Mouse (Mus musculus) v-Abl transformed pro-B cells (cell line): ENCODE measurements around the gene Map6.

ENCODE experiments used
- in situ Hi-C, 2 experiments: fragments of 400-800 bp; cut with MboI; formaldehyde crosslinking; loops; one replicate each; pipeline ENCODE4 v1.15.1; 2025; ENCODE audit not compliant: unreplicated experiment in 2 of 2

Gene Map6

GRCm38 (mm10) chr7:99267251-99267896 is at the start of gene Map6:
Gene Map6, plus strand, starts transcription at chr7:99267447.
- in situ Hi-C loops, result loop anchor here in 1 of 2 experiments (10.0 kb wide), 1 partner anchor 47 kb away; no protein-coding TSS in a partner anchor

DNA sequence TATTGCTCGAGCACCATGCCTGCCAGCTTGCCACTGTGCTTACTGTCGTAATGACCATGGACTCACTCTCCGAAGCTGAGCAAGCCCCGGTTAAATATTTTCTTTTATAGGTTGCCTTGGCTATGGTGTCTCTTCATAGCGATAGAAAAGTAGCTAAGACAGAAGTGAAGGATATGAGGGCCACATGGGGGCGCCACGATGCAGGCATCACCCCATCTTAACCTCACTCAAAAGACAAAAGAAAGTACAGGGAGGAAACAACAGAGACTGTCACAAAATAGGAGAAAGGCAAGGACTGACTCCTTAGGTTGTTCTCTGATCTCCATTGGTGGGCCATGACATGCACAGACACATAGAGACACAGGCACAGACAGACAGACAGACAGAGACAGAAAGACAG is 43.0 kb upstream of the Map6 start:
- in situ Hi-C loops, result loop anchor here in 1 of 2 experiments (10.0 kb wide), 1 partner anchor 231 kb away; no protein-coding TSS in a partner anchor

- in situ Hi-C loops, result loop anchor here in 1 of 2 experiments (10.0 kb wide), 1 partner anchor 230 kb away; no protein-coding TSS in a partner anchor
Observed at GRCm38 (mm10) chr7:99224648-99225190, 42.5 kb upstream of the Map6 start.

- in situ Hi-C loops, result loop anchor here in 1 of 2 experiments (10.0 kb wide), 1 partner anchor 229 kb away; no protein-coding TSS in a partner anchor
Observed at GRCm38 (mm10) chr7:99225421-99225820, 41.8 kb upstream of the Map6 start.

- in situ Hi-C loops, result loop anchor here in 1 of 2 experiments (10.0 kb wide), 1 partner anchor 228 kb away; no protein-coding TSS in a partner anchor
Observed at GRCm38 (mm10) chr7:99226662-99227061, 40.6 kb upstream of the Map6 start.

GRCm38 (mm10) chr7:99227267-99227666 is 40.0 kb upstream of the Map6 start:
- in situ Hi-C loops, result loop anchor here in 1 of 2 experiments (10.0 kb wide), 1 partner anchor 228 kb away; no protein-coding TSS in a partner anchor

GRCm38 (mm10) chr7:99228825-99229224 is 38.4 kb upstream of the Map6 start:
- in situ Hi-C loops, result loop anchor here in 1 of 2 experiments (10.0 kb wide), 1 partner anchor 226 kb away; no protein-coding TSS in a partner anchor

DNA sequence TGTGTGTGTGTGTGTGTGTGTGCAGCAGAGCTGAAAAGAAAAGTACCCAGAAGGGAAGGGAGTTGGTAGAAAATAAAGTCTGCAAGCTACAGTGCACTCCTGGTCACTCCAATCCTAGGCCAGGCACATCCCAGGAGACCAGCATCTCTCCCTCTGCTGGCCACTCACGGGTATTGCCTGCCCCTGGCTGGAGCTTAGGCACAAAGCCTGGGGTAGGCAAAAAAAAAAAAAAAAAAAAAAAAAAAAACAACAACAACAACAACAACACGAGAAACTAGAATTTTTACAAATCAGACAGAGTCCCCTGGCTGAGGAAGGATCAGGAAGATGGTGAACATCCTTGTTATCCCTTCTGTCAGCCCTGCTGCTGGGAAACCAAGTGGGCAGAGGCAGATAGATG is 37.8 kb upstream of the Map6 start:
- in situ Hi-C loops, result loop anchor here in 1 of 2 experiments (10.0 kb wide), 1 partner anchor 225 kb away; no protein-coding TSS in a partner anchor

- in situ Hi-C loops, result no loop called here
Observed at GRCm38 (mm10) chr7:99230061-99230747, 37.0 kb upstream of the Map6 start.

DNA sequence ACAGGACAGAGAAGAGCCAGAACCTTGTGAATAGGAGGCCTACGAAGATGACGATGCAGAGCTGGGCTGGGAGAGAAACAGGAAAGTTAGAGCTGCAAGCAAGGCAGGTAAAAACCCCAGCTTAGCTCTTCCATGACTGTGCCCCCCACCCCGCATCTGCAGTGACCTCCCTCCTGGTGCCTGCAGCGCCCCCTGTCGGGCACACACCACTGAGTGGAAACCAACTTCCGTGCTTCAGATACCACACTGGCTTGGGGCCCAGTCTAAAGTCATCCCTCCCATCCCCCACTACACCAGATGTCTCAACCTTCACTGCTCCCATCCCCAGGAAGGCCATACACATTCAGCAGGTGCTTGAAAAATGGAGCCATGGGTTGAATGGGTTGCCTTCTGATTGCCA is 34.7 kb upstream of the Map6 start:
- in situ Hi-C loops, result no loop called here

DNA sequence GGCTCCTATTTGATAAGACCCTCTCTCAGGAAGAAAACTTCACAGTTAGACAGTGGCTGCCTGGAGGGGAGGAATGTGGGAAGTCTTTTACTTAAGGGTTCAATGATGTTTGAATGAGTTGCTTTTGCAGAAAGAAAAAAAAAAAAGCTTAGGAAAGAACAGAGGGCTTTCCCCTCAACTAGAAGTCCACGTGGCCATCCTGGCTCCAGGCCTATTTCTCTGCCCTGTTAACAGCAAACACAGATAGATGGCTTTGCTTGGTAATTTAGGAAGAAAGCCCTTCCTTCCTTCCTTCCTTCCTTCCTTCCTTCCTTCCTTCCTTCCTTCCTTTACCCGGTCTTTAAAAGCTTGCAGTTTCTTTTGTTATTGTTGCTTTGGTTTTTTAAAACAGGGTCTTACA is 32.3 kb upstream of the Map6 start:
- in situ Hi-C loops, result no loop called here

DNA sequence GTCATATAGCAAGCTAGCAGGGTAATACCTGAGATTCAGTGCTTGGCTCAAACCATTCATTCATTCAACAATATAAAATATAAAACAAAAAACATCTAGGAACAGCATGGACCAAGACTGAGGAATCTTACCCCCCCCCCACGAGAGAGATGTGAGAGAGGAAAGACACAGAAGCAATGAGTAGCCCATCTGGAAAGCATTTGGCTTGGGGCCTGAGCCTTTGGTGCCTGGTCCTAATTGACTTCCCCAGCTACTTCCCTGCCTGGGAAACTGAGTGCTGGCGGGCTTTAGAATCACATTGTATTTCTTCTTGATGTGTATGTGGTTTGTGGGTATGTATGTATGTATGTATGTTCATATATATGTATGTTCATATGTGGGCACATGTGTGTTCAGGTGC is 31.6 kb upstream of the Map6 start:
- in situ Hi-C loops, result no loop called here

GRCm38 (mm10) chr7:99236888-99237660 is 30.2 kb upstream of the Map6 start:
- in situ Hi-C loops, result no loop called here

DNA sequence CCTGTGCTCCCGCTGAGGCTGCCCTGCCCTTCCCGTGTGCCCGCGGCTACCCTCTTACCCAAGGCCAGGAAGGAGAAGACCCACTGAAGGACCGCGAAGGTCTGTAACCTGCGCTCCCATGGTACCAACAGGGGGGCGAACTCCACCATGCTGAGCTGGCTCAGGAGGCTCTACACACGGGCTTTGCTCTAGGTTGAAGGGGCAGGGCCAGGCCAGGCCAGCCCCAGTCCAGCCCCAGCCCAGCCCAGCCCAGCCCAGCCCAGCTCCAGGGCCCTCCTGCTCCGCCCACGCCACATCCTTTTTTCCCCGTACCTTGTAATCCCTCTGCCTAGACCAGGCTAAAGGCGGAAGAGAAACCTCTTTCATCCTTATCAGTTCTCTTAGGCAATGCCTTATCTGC is 28.8 kb upstream of the Map6 start, which contains the start of gene Mogat2:
Gene Mogat2, minus strand, starts transcription at position 203 of the 400 bp plus-strand sequence.
- in situ Hi-C loops, result no loop called here

DNA sequence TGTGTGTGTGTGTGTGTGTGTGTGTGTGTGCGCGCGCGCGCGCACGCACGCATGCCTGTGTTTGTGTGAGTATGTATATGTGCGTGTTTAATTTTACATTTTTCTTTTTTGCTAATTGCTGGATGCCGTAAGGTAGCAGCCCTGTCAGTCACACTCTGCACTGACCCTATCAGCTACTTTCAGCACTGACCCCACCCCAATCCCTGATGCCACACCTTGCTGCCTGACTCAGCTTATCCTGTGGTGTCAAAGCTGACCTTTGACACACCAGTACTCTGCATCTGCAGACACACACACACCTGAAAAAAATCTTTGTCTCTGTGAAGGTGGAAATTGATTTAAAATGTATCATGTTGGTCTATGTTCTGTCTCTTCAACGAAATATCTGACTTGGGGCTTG is 25.1 kb upstream of the Map6 start:
- in situ Hi-C loops, result loop anchor here in 1 of 2 experiments (10.0 kb wide), 2 partner anchors 123 to 213 kb away; no protein-coding TSS in a partner anchor

DNA sequence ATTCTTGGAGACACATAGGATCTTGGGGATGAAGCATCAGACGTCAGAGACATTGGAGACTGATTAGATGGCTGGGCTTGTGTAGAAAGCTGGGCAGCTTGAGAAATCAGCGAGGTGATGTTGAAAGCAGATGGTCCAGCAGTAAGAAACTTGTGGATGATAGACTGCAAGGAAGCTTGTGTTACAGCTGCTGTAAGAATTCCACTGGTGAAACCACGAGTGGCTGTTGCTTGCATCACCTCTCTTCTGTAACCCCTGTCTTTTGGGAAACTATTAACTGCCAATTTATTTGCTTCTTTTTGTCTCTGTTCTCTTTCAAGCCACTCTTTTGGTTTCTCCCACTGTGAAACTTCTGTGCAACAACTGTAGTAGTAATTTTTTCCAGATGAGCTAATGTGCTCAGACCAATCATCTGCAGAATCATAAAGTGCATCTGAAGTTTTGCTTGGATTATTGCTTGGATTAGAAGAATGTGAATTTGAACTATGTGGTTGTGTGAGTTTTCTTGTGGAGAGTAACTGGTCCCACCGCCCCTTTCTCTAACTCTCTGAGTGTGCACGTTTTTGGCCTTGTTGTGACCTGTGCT is 19.0 kb upstream of the Map6 start:
- in situ Hi-C loops, result loop anchor here in 1 of 2 experiments (10.0 kb wide), 2 partner anchors 117 to 207 kb away; no protein-coding TSS in a partner anchor

DNA sequence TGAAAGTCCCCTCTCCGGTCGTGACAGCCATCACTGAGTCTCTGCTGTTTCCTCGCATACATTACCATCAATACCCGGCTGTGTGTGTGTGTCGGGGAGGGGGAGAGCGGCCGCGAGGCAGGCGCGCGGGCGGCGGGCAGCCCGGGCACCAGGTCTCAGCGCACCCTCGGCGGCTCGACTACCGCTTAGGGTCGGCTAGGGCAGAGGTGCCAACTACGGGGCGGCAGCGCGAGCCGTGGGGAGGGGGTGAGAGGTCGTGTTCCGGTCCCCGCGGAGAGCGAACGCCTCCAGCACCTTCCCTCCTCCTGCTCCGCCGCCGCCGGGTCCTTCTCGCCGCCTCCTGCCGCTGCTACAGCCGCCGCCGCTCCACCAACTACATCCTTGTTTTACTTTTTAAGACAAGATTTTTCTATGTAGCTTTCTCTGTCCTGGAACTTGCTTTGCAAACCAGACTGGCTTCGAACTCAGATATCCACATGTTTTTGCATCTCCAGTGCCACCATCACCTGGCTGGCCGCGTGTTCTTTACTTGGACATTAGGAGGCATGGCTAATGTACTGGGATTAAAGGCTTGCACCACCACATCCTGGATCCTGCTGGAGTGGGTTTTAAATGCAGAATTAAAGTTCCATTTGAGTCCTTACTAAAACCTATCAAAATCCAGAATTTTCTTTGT is 18.2 kb upstream of the Map6 start:
- in situ Hi-C loops, result loop anchor here in 1 of 2 experiments (10.0 kb wide), 2 partner anchors 116 to 206 kb away; no protein-coding TSS in a partner anchor

DNA sequence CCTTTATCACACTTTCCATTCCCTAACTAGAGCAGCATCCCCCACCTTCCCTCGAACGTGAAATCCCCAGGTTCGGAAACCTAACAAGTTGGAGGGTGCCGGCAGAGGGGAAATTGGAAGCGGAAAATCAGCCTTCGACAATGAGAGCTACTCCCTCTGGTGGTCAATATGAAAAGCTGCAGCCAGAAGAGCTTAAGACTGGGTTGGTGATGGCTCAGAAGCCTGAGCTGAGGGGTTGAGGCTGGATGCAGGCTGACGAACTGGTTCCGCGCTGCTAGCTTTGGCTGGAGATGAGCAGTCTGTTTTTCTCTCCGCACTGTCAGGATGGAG is 17.7 kb upstream of the Map6 start:
- in situ Hi-C loops, result loop anchor here in 1 of 2 experiments (10.0 kb wide), 2 partner anchors 115 to 205 kb away; no protein-coding TSS in a partner anchor

DNA sequence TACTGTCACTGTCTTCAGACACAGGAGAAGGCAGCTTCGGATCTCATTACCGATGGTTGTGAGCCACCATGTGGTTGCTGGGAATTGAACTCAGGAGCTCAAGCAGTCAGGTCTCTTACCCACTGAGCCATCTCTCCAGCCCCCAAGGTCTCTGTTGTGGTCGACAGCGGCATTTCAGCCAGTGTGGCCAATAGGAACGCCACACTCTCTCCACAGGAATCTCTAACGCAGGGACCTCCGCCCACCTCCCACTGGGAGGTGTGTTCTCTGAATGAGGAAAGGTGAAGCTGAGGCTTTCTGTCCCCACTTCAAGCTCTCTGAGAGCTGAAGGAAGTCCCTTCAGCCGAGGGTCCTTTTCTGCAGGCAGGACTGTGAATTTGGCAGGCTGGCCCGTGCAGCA is 16.9 kb upstream of the Map6 start:
- in situ Hi-C loops, result no loop called here
